Mouse (Mus musculus) midbrain, embryonic 13.5 days (tissue): ENCODE results near the gene Adcy3. TPM values are rescaled to one million over a fixed set of nuclear protein-coding genes. Genes with fewer than 3 reads are reported as not detected.

Experiments used
- ATAC-seq: fragments of 200-750 bp; cut with Nextera tagmentation; 2 replicates; pipeline ENCODE4 v1.8.0; 2017; ENCODE audit warnings: mild to moderate bottlenecking, moderate TSS enrichment, moderate library complexity
- H3K27ac ChIP-seq: fragments of 300-500 bp; sonication (generic); 2 replicates; pipeline ENCODE4 v1.5.1; 2015; ENCODE audit warnings: inconsistent platforms, mild to moderate bottlenecking, moderate library complexity
- H3K27me3 ChIP-seq: fragments of 300-500 bp; sonication (generic); 2 replicates; pipeline ENCODE4 v1.6.1; 2015; ENCODE audit warnings: mild to moderate bottlenecking, inconsistent platforms
- H3K36me3 ChIP-seq: fragments of 300-500 bp; sonication (generic); 2 replicates; pipeline ENCODE4 v1.6.1; 2015; ENCODE audit warnings: mild to moderate bottlenecking, inconsistent platforms
- H3K4me1 ChIP-seq: fragments of 300-500 bp; sonication (generic); replicated peaks from 2 replicates; pipeline ENCODE4 v1.6.1; 2015; ENCODE audit warnings: inconsistent platforms
- H3K4me2 ChIP-seq: fragments of 300-500 bp; sonication (generic); replicated peaks from 2 replicates; pipeline ENCODE4 v1.6.1; 2015; ENCODE audit warnings: moderate library complexity, mild to moderate bottlenecking, inconsistent platforms
- H3K4me3 ChIP-seq: fragments of 300-500 bp; sonication (generic); replicated peaks from 2 replicates; pipeline ENCODE4 v1.5.1; 2015; ENCODE audit warnings: mild to moderate bottlenecking, inconsistent platforms
- H3K9ac ChIP-seq: fragments of 300-500 bp; sonication (generic); replicated peaks from 2 replicates; pipeline ENCODE4 v1.6.1; 2015; ENCODE audit warnings: mild to moderate bottlenecking, inconsistent platforms
- H3K9me3 ChIP-seq: fragments of 300-500 bp; sonication (generic); 2 replicates; pipeline ENCODE4 v1.6.1; 2016; ENCODE audit warnings: mild to moderate bottlenecking, inconsistent platforms
- whole genome bisulfite sequencing: fragments of 180-500 bp; shearing (Covaris S2); methylation state at CpG from one replicate; pipeline ENCODE4 v1.1.7; 2015; 5-methylcytosine and 5-hydroxymethylcytosine counted together
- polyA plus RNA-seq: library from polyadenylated mRNA; unstranded; fragments of >200 nt; fragmentation: Nextera tagmentation; extraction: Ambion mirVana; gene quantifications from 2 replicates; pipeline ENCODE4 v1.2.1, GENCODE M21; 2015

Gene Adcy3
- polyA plus RNA-seq, 1 experiment from 2014 or later: 5.8 TPM

DNA sequence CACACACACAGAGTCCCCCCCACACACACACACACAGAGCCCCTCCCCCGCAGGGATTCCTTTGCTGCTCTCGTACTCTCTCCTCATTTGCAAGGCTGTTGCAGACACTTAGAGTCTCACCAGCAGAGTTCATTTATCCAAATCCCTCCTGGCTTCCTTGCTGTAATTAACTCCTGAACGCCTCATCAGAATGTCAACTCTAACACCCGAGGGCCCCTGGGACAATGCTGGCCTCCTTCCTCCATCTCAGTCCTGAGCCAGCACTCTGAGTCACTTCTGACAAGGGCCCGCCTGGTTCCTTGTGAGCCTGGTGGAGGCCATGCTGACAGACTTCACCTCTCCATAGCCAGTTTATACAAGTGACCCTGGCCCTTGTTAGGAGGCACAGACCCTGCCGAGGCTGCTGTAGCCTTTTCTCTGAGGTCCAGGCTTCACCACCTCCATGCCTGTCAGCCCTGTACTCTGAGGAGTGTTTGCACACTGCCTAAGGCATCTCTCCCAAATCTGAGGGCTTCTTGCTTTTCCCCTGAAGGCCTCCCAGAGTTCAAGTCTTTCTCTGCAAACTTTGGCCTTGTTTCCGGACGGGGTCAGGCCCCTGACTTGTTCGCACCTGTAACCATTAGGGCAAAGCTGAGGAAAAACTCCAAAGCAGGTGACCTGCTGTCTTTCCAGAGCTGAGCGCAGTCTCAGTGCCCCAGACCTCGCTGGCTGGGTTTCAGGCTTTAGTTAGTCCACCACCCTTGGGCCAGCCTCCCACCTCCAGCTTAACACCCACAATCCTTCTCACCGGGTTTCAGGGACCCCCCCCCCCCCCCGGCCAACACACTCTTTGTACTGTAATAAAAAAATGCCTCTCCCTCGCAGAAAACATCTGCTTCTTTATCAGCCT lies 55.5 kb downstream of the Adcy3 start:
- Histone ChIP-seq H3K4me1 (peaks cover 10% of the 10 kb centered on the region; the same call in 1 of the 2 replicates), H3K9ac (no peak overlapping the region), H3K4me2 (no peak overlapping the region), H3K4me3 (no peak overlapping the region), H3K27ac (peak overlapping the region; percentile 63), H3K9me3 (no peaks in the 10 kb centered on the region), H3K36me3 (no peaks in the 10 kb centered on the region), H3K27me3 (no peaks in the 10 kb centered on the region)
- ATAC-seq: peak; percentile 83
- WGBS: 32% methylated on average over 14 of the region's 14 CpGs

DNA sequence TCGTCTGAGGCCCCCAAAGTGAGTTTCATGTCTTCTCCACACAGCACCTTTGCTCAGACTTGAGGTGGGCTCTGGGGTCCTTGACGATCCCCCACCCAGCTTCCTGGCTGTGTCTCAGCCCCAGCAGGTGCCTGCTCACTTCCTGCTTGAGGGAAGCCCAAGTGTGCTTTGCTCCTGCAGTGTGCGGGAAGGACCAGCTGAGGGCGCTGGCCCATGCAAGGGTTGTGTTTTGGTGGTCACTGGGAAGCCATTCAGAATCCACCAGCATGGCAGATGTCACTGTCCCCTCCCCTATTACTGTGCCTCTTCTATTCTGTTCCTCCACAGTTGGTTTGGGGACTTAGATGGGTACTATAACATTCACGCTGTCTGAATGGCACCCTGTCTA lies 56.2 kb downstream of the Adcy3 start:
- WGBS: 36% methylated on average over 5 of the region's 5 CpGs
- no peak for ATAC-seq
- H3K4me1 ChIP-seq: peaks cover 10% of the 10 kb centered on the region; the same call in 1 of the 2 replicates

DNA sequence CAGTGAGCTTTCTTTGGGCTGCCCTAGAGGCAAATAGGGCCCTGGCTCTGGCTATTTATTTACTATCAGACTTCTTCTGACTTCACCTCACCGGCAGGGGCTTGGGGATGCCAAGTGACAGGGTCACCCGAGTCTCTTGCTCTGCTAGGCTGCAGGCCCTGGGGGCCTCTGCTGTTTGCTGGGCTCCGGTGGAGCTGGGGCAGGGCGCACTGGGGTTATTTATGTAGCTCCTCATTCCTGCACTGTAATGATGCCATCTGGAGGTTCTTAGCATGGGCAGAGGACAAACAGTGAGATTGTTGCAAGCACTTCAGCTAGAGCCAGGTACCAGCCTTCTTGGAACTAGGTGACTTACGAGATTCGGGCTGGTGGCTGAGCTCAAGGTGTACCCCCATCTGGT lies 59.6 kb downstream of the Adcy3 start:
- no peak overlapping the region for H3K27ac ChIP-seq
- no peaks in the 10 kb centered on the region; the same call in 1 of the 2 replicates for H3K36me3 ChIP-seq
- H3K4me2 ChIP-seq: no peak overlapping the region
- no peak for ATAC-seq
- H3K9ac ChIP-seq: no peak overlapping the region
- H3K4me1 ChIP-seq: peaks cover 10% of the 10 kb centered on the region; the same call in 1 of the 2 replicates
- H3K4me3 ChIP-seq: no peak overlapping the region
- 87% methylated on average over 6 of the region's 6 CpGs for WGBS
- H3K27me3 ChIP-seq: no peaks in the 10 kb centered on the region
- no peaks in the 10 kb centered on the region for H3K9me3 ChIP-seq

More for the DNA sequence above, 56.2 kb downstream of the Adcy3 start:
- no peak overlapping the region for H3K4me2 ChIP-seq
- no peak overlapping the region for H3K27ac ChIP-seq
- no peaks in the 10 kb centered on the region for H3K27me3 ChIP-seq
- H3K9me3 ChIP-seq: no peaks in the 10 kb centered on the region
- no peaks in the 10 kb centered on the region for H3K36me3 ChIP-seq
- no peak overlapping the region for H3K4me3 ChIP-seq
- no peak overlapping the region for H3K9ac ChIP-seq

DNA sequence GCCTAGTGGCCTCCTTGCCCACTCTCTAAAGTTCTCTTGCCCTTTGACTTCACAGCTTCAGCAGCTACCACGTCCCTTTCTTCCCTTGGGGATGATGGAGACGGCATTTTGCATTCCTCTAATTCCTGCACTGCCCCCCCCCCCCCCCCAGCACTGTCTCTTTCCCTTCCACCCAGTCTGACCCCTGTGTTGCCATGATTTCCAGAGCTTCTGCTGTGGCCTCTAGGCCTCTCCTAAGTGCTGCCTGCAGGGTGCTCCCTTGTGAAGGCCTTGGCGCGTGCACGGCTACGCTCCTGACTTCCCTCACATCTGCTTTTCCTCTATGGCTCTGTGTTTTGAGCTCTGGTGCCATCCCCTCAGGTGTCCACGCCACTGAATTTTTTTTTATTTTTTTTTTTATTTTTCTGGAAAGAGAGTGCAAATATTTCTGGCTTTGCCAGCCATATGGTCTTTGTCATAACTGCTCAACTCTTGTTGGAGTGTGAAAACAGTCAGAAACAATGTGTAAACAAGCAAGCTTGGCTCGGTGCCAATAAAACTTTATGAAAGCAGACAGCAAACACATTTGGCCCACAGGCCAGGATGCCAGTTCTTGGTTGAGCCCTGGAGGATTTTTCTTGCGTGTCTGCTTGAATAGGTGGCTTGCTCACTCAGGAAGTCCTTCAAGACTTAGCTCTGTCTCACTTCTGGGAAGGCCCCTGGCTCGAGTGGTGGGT lies 60.3 kb downstream of the Adcy3 start:
- Histone ChIP-seq H3K4me2 (no peak overlapping the region), H3K4me1 (peaks cover 9% of the 10 kb centered on the region; the same call in 1 of the 2 replicates), H3K4me3 (no peak overlapping the region), H3K9ac (no peak overlapping the region), H3K27me3 (no peaks in the 10 kb centered on the region), H3K36me3 (no peaks in the 10 kb centered on the region; the same call in 1 of the 2 replicates), H3K27ac (no peak overlapping the region), H3K9me3 (no peaks in the 10 kb centered on the region)
- WGBS: 70% methylated on average over 10 of the region's 10 CpGs
- ATAC-seq: no peak

DNA sequence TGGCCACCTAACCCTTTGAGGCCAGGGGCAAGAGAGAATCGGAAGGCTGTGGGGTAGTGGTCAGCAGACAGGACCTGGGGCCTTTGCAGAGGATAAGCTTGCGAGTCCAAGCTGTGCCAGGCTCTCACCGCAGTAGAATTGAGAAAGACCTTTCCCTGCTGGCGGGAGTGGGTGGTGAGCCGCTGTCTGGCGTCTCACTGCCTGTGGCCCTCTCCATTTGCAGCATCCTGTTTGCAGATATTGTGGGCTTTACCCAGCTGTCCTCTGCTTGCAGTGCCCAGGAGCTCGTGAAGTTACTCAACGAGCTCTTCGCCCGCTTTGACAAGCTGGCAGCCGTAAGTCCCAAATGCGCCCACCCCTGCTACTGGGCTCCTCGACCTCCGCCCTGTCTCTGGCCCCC lies 61.7 kb downstream of the Adcy3 start:
- Histone ChIP-seq H3K4me3 (no peak overlapping the region), H3K9ac (no peak overlapping the region), H3K27me3 (no peaks in the 10 kb centered on the region), H3K9me3 (no peaks in the 10 kb centered on the region), H3K4me1 (no peaks in the 10 kb centered on the region), H3K27ac (no peak overlapping the region), H3K4me2 (no peak overlapping the region), H3K36me3 (peaks cover 2% of the 10 kb centered on the region)
- WGBS: 85% methylated on average over 14 of the region's 14 CpGs
- no peak for ATAC-seq

DNA sequence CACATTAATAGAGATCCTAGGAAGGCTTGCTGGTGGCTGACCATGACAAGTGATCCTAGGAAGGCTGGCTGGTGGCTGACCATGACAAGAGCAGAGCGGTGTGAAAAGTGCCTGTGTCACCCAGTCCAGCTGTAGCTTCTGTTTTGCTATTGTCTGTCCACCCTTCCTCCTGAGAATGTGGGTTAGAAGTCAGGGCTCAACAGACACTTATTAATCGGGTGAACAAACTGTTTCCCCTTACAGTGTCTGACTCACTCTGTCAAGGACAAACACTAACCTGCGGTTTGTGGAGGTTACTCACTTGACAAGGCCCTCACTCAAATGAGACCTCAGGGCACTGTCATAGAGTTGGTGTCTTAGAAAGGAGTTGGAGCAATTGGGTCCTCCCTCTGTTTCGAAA lies 65.8 kb downstream of the Adcy3 start:
- Histone ChIP-seq H3K36me3 (peaks cover 16% of the 10 kb centered on the region), H3K4me3 (no peak overlapping the region), H3K27me3 (no peaks in the 10 kb centered on the region), H3K27ac (no peak overlapping the region), H3K4me2 (no peak overlapping the region), H3K9ac (no peak overlapping the region), H3K9me3 (no peaks in the 10 kb centered on the region), H3K4me1 (0 out of 2 replicates have a peak, but pooled peaks cover 4% of the 10 kb centered on the region)
- 98% methylated on average over 4 of the region's 4 CpGs for WGBS
- ATAC-seq: no peak

DNA sequence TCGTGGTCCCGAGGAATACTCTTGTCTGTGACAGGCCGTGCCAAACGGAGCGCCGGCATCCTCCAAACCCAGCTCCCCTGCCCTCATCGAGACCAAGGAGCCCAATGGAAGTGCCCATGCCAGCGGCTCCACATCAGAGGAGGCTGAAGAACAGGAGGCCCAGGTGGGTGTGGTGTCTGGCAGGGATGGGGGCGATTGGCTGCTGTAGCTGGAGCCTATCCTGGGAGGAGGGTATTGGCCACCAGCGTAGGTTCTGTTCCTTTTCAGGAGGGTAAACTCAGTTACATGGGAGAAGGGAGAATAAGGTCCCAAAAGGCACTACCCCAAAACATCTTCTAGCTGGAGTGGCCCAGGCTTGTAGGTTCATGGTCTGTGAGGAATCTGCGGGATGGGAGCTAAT lies 66.4 kb downstream of the Adcy3 start:
- H3K27ac ChIP-seq: no peak overlapping the region
- H3K9me3 ChIP-seq: no peaks in the 10 kb centered on the region
- no peak overlapping the region for H3K4me3 ChIP-seq
- H3K4me1 ChIP-seq: 0 out of 2 replicates have a peak, but pooled peaks cover 4% of the 10 kb centered on the region
- no peak for ATAC-seq
- H3K36me3 ChIP-seq: peaks cover 16% of the 10 kb centered on the region
- H3K4me2 ChIP-seq: no peak overlapping the region
- H3K9ac ChIP-seq: no peak overlapping the region
- 98% methylated on average over 11 of the region's 11 CpGs for WGBS
- H3K27me3 ChIP-seq: no peaks in the 10 kb centered on the region

DNA sequence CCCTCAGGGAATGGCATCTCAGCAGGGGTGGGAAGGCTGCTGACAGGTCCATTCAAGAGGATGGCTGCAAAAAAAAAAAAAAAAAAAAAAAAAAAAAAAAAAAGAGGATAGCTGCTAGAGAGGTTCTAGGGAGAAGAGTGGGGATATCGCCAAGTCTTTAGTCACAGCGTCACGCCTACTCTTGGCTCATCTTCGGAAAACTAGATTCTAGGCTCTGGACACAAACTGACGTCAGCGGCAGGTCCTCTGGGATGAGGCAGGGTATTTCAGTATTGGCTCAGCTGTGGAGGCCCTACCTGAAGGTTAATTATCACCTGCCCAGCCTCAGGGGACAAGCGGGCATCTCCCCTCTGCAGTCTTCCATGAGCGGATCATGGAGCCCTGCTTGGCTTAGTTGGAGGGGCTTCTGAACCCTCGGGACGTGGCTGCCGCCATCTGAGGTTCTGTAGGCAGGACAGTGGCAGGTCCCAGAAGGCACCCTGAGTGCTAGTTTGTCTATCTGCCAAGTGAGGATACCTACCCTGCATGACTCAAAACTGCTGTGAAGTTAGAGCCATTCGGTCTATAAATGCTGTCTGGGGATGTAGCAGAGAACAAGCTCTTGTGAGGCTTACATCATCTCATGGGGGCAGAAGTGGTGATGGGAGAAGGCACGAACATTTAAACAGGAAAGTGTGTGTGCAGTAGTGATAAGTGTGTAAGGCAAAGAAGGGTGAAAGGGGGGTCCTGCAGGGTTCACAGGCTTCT lies 68.7 kb downstream of the Adcy3 start:
- no peak for ATAC-seq
- peaks cover 35% of the 10 kb centered on the region for H3K36me3 ChIP-seq

DNA sequence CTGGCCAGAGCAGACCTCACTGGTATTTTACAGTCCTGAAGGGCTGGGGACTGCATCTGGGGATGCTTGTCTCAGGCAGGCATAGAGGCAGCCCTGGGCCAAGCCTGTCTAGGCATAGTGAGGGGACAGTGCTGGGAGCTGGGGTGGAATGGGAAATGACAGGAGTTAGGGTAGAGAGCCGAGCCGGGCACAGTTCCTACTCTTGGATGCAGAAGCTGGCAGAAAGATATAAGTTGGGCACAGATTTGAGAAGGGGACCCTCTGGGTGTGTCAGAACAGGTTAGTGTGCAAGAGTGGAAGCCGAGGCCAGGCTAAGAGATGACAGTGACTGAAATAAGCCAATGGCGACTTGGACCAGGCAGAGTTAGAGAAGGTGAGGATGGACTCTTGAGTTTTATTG lies 69.3 kb downstream of the Adcy3 start:
- no peak overlapping the region for H3K9ac ChIP-seq
- no peak overlapping the region for H3K27ac ChIP-seq
- H3K4me3 ChIP-seq: no peak overlapping the region
- no peaks in the 10 kb centered on the region for H3K9me3 ChIP-seq
- ATAC-seq: no peak
- no peaks in the 10 kb centered on the region for H3K27me3 ChIP-seq
- H3K4me2 ChIP-seq: no peak overlapping the region
- 0 out of 2 replicates have a peak, but pooled peaks cover 4% of the 10 kb centered on the region for H3K4me1 ChIP-seq
- peaks cover 40% of the 10 kb centered on the region for H3K36me3 ChIP-seq
- 93% methylated on average over 4 of the region's 4 CpGs for WGBS

More for the DNA sequence above, 68.7 kb downstream of the Adcy3 start:
- Histone ChIP-seq H3K4me2 (no peak overlapping the region), H3K9me3 (no peaks in the 10 kb centered on the region), H3K27me3 (no peaks in the 10 kb centered on the region), H3K4me1 (0 out of 2 replicates have a peak, but pooled peaks cover 4% of the 10 kb centered on the region), H3K4me3 (no peak overlapping the region), H3K9ac (no peak overlapping the region), H3K27ac (no peak overlapping the region)
- WGBS: 84% methylated on average over 13 of the region's 13 CpGs

DNA sequence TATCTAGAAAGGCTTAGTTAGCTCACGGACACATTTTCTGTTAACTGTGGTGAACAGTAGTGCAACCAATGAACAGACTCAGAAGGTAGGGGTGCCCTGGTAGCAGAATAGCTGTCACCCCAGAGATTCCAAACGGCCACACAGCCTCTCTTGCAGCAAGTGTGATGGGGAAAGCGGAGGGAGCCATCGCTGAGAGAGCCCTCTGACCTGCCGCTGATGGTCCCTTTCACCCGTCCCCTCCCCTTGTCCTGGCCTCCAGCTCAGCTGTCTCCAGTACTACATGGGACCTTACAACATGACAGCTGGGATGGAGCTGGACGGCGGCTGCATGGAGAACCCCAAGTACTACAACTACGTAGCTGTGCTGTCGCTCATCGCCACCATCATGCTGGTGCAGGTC lies 73.2 kb downstream of the Adcy3 start:
- Histone ChIP-seq H3K9ac (no peak overlapping the region), H3K9me3 (no peaks in the 10 kb centered on the region), H3K36me3 (peaks cover 53% of the 10 kb centered on the region), H3K4me3 (no peak overlapping the region), H3K4me2 (no peak overlapping the region), H3K4me1 (no peaks in the 10 kb centered on the region), H3K27ac (no peak overlapping the region), H3K27me3 (no peaks in the 10 kb centered on the region)
- ATAC-seq: no peak
- 95% methylated on average over 11 of the region's 11 CpGs for WGBS

DNA sequence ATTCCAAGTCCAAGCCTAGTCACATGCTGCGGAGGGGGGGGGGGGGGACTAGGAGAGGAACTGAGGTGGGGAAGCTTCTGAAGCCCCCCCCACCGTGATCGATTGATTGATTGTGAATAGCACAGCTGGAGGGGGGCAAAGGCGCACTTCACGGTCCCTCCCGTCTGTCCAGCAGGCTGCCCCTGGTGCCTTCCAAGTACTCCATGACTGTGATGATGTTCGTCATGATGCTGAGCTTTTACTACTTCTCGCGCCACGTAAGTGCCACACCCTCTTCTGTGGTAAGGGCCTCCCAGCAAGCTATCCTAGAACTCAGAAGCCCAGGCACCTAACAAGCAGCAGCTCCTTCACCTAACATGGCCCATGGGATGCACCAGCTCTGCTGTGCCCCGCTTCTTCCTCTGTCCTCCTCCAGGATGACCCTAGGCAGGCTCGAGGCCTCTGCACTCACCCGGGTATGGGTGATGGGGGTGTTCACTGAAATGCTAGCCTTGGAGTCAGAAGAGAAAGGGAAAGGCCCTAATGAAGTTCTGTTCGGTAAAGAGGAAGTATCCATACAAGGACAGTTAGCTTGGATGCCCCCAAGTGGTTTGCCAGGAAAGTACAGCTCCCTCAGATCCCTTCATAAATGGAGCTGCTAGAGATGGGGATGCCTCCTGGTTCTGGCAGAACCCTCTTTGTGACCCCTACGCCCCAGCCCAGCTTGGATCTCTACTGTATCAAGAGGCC lies 75.7 kb downstream of the Adcy3 start:
- H3K36me3 ChIP-seq: peaks cover 65% of the 10 kb centered on the region
- no peak overlapping the region for H3K4me3 ChIP-seq
- no peaks in the 10 kb centered on the region for H3K27me3 ChIP-seq
- ATAC-seq: peak; percentile 58; the same call in 1 of the 2 replicates
- H3K9ac ChIP-seq: no peak overlapping the region
- H3K4me2 ChIP-seq: no peak overlapping the region
- H3K27ac ChIP-seq: no peak overlapping the region
- WGBS: 82% methylated on average over 15 of the region's 15 CpGs
- H3K4me1 ChIP-seq: no peaks in the 10 kb centered on the region
- no peaks in the 10 kb centered on the region for H3K9me3 ChIP-seq
